Mouse (Mus musculus): ENCODE measurements around the gene Rgl3.

DNA sequence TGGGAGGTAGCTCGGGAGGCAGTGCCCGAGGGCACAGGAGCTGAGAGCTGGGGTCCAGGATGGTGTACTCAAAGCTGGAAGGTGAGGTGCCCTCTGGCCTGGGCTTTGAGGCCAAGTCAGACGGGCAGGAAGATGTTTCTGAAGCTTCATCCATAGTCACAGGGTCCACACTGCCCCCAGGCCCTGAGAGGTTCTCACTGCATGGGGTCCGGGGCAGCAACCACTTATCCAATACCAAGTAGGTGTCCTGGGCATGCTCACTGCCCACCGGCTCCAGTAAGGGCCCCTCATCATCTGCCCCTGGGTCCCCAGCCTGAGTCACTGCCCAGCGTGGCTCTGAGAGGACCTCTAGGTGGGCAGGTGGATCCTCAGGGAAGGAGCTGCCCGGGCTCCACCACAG, 30.0 kb downstream of the Rgl3 start:
- TF ChIP-seq CTCF (IDR thresholded peaks at IDR 0.05; ENCODE audit: low read depth): no peak
- TF ChIP-seq EP300 (IDR thresholded peaks at IDR 0.05; ENCODE audit: low read depth): no peak

Data from liver, postnatal 0 days (tissue).